Mouse (Mus musculus) stomach, postnatal 0 days (tissue): Measurements from ENCODE around the gene Adamtsl1.

Experiments
- CTCF ChIP-seq: IDR thresholded peaks from 2 replicates; pipeline ENCODE4 v1.5.1; 2016; ENCODE audit warnings: antibody characterized with exemption, low read depth, mild to moderate bottlenecking, moderate library complexity
- EP300 ChIP-seq: optimal IDR thresholded peaks from 2 replicates; pipeline ENCODE3; 2016; ENCODE audit warnings: antibody characterized with exemption

GRCm38 (mm10) chr4:85554696-85555095 lies 40.7 kb downstream of the Adamtsl1 start:
- TF ChIP-seq CTCF (no peak), EP300 (no peak)
